Mouse (Mus musculus) hindbrain, embryonic 15.5 days (tissue): ENCODE measurements around the gene Phykpl. TPM values are rescaled to one million over a fixed set of nuclear protein-coding genes. Genes with fewer than 3 reads are reported as not detected.

ENCODE experiments used
- ATAC-seq: fragments of 200-750 bp; cut with Nextera tagmentation; 2 replicates; pipeline ENCODE4 v1.8.0; 2017; ENCODE audit warnings: low read depth, moderate number of reproducible peaks, moderate TSS enrichment; ENCODE audit not compliant: low FRiP score
- H3K27ac ChIP-seq: fragments of 300-500 bp; sonication (generic); replicated peaks from 2 replicates; pipeline ENCODE4 v1.5.1; 2015; ENCODE audit warnings: mild to moderate bottlenecking, inconsistent platforms
- H3K27me3 ChIP-seq: fragments of 300-500 bp; sonication (generic); 2 replicates; pipeline ENCODE4 v1.6.1; 2015; ENCODE audit warnings: control low read depth, inconsistent platforms
- H3K36me3 ChIP-seq: fragments of 300-500 bp; sonication (generic); 2 replicates; pipeline ENCODE4 v1.6.1; 2015; ENCODE audit warnings: control low read depth, inconsistent platforms
- H3K4me1 ChIP-seq: fragments of 300-500 bp; sonication (generic); replicated peaks from 2 replicates; pipeline ENCODE4 v1.6.1; 2015; ENCODE audit warnings: control low read depth, inconsistent platforms
- H3K4me2 ChIP-seq: fragments of 300-500 bp; sonication (generic); 2 replicates; pipeline ENCODE4 v1.6.1; 2015; ENCODE audit warnings: moderate library complexity, mild to moderate bottlenecking, inconsistent platforms
- H3K4me3 ChIP-seq: fragments of 300-500 bp; sonication (generic); 2 replicates; pipeline ENCODE4 v1.5.1; 2015; ENCODE audit warnings: mild to moderate bottlenecking, inconsistent platforms
- H3K9ac ChIP-seq: fragments of 300-500 bp; sonication (generic); 2 replicates; pipeline ENCODE4 v1.6.1; 2015; ENCODE audit warnings: inconsistent platforms
- H3K9me3 ChIP-seq: fragments of 300-500 bp; sonication (generic); 2 replicates; pipeline ENCODE4 v1.6.1; 2016; ENCODE audit warnings: control low read depth, inconsistent platforms
- WGBS: fragments of 180-500 bp; shearing (Covaris S2); methylation state at CpG from one replicate; pipeline ENCODE4 v1.1.7; 2015; 5-methylcytosine and 5-hydroxymethylcytosine counted together
- polyA plus RNA-seq: library from polyadenylated mRNA; unstranded; fragments of >200 nt; fragmentation: Nextera tagmentation; extraction: Ambion mirVana; gene quantifications from 2 replicates; pipeline ENCODE4 v1.2.1, GENCODE M21; 2015

Phykpl gene
- polyA plus RNA-seq, 1 experiment from 2014 or later = 9.7 TPM

- peaks cover 15% of the 10 kb centered on the region for H3K4me1 ChIP-seq
- ATAC-seq = no peak
- H3K4me2 ChIP-seq = no peak overlapping the region
- no peak overlapping the region for H3K9ac ChIP-seq
- no peaks in the 10 kb centered on the region for H3K27me3 ChIP-seq
- H3K36me3 ChIP-seq = peaks cover 74% of the 10 kb centered on the region
- no peak overlapping the region for H3K4me3 ChIP-seq
- no peaks in the 10 kb centered on the region for H3K9me3 ChIP-seq
- H3K27ac ChIP-seq = no peak overlapping the region
Measured at GRCm38 (mm10) chr11:51590002-51590401, 5.4 kb downstream of the Phykpl start.

DNA sequence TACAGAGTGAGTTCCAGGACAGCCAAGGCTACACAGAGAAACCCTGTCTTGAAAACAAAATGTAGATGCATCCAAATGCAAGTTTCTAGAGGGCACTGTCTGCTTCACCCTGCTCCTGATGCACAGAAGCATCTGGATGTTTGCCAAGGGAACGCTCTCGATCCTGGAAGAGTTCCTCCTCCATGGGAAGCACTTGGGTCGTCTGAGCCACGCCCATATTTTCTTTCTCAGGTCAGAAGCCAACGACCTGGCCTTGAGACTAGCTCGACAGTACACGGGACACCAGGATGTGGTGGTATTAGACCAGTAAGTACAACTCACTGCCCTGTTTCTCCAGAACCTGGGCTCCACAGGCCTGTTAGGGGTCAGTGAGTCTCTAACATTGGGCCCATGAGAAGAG lies 6.6 kb downstream of the Phykpl start:
- no peaks in the 10 kb centered on the region for H3K9me3 ChIP-seq
- ATAC-seq = no peak
- 82% methylated on average over 7 of the region's 7 CpGs for WGBS
- H3K4me1 ChIP-seq = 0 out of 2 replicates have a peak, but pooled peaks cover 5% of the 10 kb centered on the region
- no peak overlapping the region for H3K9ac ChIP-seq
- H3K27me3 ChIP-seq = no peaks in the 10 kb centered on the region
- no peak overlapping the region for H3K27ac ChIP-seq
- H3K36me3 ChIP-seq = peaks cover 85% of the 10 kb centered on the region
- no peak overlapping the region for H3K4me3 ChIP-seq
- H3K4me2 ChIP-seq = no peak overlapping the region

- 94% methylated on average over 7 of the region's 7 CpGs for WGBS
Measured at GRCm38 (mm10) chr11:51591915-51592314, 7.4 kb downstream of the Phykpl start.

DNA sequence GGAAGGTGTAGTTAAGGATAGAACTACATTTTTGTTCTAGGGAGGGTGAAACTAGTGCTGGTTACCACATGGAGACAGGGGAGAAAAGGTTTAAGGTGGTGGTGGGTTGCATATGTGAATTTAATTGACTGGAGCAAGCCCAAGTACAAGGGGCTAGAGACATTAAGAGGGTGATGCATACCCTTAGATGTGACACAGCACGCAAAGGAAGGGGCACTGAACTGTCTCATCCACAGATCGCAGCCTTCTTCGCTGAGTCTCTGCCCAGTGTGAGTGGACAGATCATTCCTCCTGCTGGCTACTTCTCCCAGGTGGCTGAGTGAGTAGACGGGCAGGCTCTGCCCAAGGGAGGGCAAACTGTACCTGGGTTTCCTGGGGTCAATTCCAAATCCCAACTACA lies 8.8 kb downstream of the Phykpl start:
- no peaks in the 10 kb centered on the region for H3K4me1 ChIP-seq
- H3K9me3 ChIP-seq = no peaks in the 10 kb centered on the region
- H3K4me2 ChIP-seq = no peak overlapping the region
- ATAC-seq = no peak
- H3K27ac ChIP-seq = no peak overlapping the region
- H3K27me3 ChIP-seq = no peaks in the 10 kb centered on the region
- 97% methylated on average over 4 of the region's 4 CpGs for WGBS
- H3K36me3 ChIP-seq = peaks cover 89% of the 10 kb centered on the region
- H3K9ac ChIP-seq = no peak overlapping the region
- H3K4me3 ChIP-seq = no peak overlapping the region

More at GRCm38 (mm10) chr11:51591915-51592314, 7.4 kb downstream of the Phykpl start:
- Histone ChIP-seq H3K4me1 (0 out of 2 replicates have a peak, but pooled peaks cover 5% of the 10 kb centered on the region), H3K4me3 (no peak overlapping the region), H3K27ac (no peak overlapping the region), H3K27me3 (no peaks in the 10 kb centered on the region), H3K9me3 (no peaks in the 10 kb centered on the region), H3K36me3 (peaks cover 89% of the 10 kb centered on the region), H3K9ac (no peak overlapping the region), H3K4me2 (no peak overlapping the region)
- 0 out of 2 replicates have a peak, but pooled peaks have one; percentile 23 for ATAC-seq

DNA sequence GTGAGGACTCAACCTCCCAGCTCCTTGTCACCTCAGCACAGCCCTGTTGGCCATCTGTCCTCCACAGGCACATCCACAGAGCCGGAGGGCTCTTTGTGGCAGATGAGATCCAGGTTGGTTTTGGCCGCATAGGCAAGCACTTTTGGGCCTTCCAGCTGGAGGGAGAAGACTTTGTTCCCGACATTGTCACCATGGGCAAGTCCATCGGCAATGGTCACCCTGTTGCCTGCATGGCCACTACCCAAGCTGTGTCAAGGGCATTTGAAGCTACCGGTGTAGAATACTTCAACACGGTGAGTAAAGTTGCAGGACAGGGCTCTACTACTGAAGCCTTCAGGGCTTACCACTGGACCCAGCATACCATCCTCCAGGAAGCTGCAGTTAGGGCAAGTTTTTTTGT lies 9.3 kb downstream of the Phykpl start:
- Histone ChIP-seq H3K4me1 (no peaks in the 10 kb centered on the region), H3K9me3 (no peaks in the 10 kb centered on the region), H3K4me2 (no peak overlapping the region), H3K4me3 (no peak overlapping the region), H3K27me3 (no peaks in the 10 kb centered on the region), H3K27ac (no peak overlapping the region), H3K9ac (no peak overlapping the region), H3K36me3 (peaks cover 89% of the 10 kb centered on the region)
- ATAC-seq = no peak
- WGBS = 92% methylated on average over 6 of the region's 6 CpGs

- H3K4me2 ChIP-seq = no peak overlapping the region
- H3K27ac ChIP-seq = no peak overlapping the region
- no peaks in the 10 kb centered on the region for H3K27me3 ChIP-seq
- H3K9ac ChIP-seq = no peak overlapping the region
- no peaks in the 10 kb centered on the region for H3K9me3 ChIP-seq
- H3K4me1 ChIP-seq = no peaks in the 10 kb centered on the region
- 80% methylated on average over 3 of the region's 3 CpGs for WGBS
- H3K4me3 ChIP-seq = no peak overlapping the region
- ATAC-seq = no peak
- peaks cover 89% of the 10 kb centered on the region for H3K36me3 ChIP-seq
Measured at GRCm38 (mm10) chr11:51594715-51595350, 10.3 kb downstream of the Phykpl start.

DNA sequence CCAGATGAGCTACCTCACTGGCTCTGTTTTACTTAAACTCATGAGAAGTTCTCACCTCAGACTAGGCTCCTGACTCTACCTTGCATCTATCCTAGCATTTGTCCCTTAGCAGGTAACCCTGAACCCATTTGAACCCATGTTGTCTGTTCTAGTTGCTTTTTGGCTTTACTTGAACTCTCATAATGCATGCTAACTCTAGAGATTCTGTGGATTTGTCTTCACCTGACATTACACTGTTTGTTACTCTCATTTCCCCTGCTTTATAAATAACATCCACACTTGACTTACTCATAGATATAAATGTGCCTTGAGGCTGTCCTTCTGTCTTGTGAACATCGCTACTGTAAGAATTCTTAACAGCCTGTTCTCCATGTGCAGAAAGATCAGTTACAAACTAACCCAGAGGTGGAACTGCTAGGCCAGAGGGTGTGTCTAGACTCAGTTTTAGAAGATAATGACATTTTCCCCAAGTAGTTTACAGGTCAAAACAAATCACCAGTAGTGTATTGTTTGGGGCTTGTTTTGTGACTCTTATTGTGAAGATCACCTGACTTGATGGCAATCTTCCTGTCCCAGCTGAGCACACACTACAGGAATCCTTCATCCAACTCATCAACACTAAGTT lies 11.0 kb downstream of the Phykpl start:
- H3K27ac ChIP-seq = no peak overlapping the region
- no peak overlapping the region for H3K4me2 ChIP-seq
- H3K4me3 ChIP-seq = no peak overlapping the region
- whole genome bisulfite sequencing = 91% methylated on average over 1 of the region's 1 CpGs
- no peak overlapping the region for H3K9ac ChIP-seq
- no peaks in the 10 kb centered on the region for H3K27me3 ChIP-seq
- H3K36me3 ChIP-seq = peaks cover 91% of the 10 kb centered on the region
- no peak for ATAC-seq
- no peaks in the 10 kb centered on the region for H3K9me3 ChIP-seq
- H3K4me1 ChIP-seq = no peaks in the 10 kb centered on the region

DNA sequence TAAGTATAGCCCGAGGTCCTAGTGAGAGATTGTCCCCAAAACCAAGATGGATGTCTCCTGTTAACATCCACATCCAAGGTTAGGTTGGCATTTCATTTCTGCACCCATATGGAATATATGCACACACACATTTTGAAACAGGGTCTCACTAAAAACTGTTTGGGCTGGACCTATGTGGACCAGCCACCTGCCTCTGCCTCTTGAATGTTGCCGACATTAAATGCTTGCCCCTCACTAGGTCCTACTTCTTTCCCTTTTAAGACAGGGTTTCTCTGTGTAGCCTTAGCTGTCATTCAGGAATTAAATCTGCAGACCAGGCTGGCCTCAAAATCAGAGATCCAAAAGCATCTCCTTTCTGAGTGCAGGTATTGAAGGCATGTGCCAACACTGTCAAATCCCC lies 13.0 kb downstream of the Phykpl start:
- Histone ChIP-seq H3K4me1 (peaks cover 4% of the 10 kb centered on the region), H3K4me2 (no peak overlapping the region), H3K36me3 (peaks cover 93% of the 10 kb centered on the region), H3K4me3 (no peak overlapping the region), H3K9me3 (no peaks in the 10 kb centered on the region), H3K27ac (no peak overlapping the region), H3K27me3 (no peaks in the 10 kb centered on the region), H3K9ac (no peak overlapping the region)
- 80% methylated on average over 2 of the region's 2 CpGs for WGBS
- no peak for ATAC-seq

- H3K4me1 ChIP-seq = peaks cover 35% of the 10 kb centered on the region
- no peaks in the 10 kb centered on the region for H3K9me3 ChIP-seq
- no peak overlapping the region for H3K9ac ChIP-seq
- H3K27me3 ChIP-seq = no peaks in the 10 kb centered on the region
- H3K4me3 ChIP-seq = no peak overlapping the region
- peaks cover 75% of the 10 kb centered on the region for H3K36me3 ChIP-seq
- no peak overlapping the region for H3K27ac ChIP-seq
- 95% methylated on average over 3 of the region's 3 CpGs for WGBS
- no peak overlapping the region for H3K4me2 ChIP-seq
- ATAC-seq = no peak
Measured at GRCm38 (mm10) chr11:51602253-51602652, 17.7 kb downstream of the Phykpl start.

- Histone ChIP-seq H3K4me1 (peaks cover 39% of the 10 kb centered on the region), H3K36me3 (peaks cover 40% of the 10 kb centered on the region), H3K27ac (peak overlapping the region; percentile 95), H3K9ac (peak overlapping the region; percentile 98), H3K9me3 (no peaks in the 10 kb centered on the region), H3K4me2 (peak overlapping the region; percentile 72), H3K4me3 (peak overlapping the region; percentile 88), H3K27me3 (no peaks in the 10 kb centered on the region)
- under 1% methylated on average over 81 of the region's 81 CpGs for WGBS
- peak; percentile 60 for ATAC-seq
Measured at GRCm38 (mm10) chr11:51605602-51606446, 21.3 kb downstream of the Phykpl start.

DNA sequence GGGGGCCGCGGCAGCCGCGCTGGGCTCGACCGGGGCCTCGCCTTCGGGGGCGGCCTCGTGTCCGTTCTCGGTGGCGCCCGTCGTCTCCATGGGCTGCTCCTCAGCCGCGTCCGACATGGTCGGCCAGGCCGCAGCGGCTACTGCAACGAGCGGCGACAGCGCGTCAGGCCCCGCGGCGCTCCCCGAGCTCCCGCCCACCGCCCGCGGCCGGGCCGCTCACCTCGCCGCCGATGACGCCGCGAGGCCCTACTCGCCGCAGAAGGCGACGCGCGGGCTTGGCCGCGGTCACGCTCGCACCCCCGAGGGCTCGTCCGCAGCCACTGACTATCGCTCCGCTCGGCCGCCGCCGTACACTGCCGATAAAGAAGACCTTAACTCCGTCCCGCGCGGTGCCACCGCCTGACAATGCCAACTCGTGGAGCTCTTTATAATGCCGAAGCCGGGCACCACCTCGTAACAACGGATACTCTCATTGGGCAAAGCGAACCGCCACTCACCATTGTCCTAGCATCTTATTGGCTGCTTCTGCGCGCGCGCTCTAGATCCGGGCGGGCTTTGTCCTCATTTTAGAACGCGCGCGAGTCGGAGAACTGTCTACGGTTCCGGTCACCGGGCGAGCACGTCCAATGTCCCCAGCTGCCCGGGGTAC lies 22.0 kb downstream of the Phykpl start, which contains the start of gene Hnrnpab:
Hnrnpab (minus strand) TSS at position 401 of the 649 bp plus-strand sequence.
- Histone ChIP-seq H3K4me1 (peaks cover 39% of the 10 kb centered on the region), H3K36me3 (peaks cover 32% of the 10 kb centered on the region), H3K27me3 (no peaks in the 10 kb centered on the region), H3K9me3 (no peaks in the 10 kb centered on the region), H3K27ac (peak within 1 kb of the TSS; percentile 95), H3K4me3 (peak within 1 kb of the TSS; percentile 88), H3K4me2 (peak within 1 kb of the TSS; percentile 75), H3K9ac (peak within 1 kb of the TSS; percentile 98)
- peak; percentile 96 for ATAC-seq
- WGBS = under 1% methylated on average over 90 of the region's 91 CpGs
